Comparison of ENCODE assay signal across 13 mouse cellular contexts in the genomic region with DNA sequence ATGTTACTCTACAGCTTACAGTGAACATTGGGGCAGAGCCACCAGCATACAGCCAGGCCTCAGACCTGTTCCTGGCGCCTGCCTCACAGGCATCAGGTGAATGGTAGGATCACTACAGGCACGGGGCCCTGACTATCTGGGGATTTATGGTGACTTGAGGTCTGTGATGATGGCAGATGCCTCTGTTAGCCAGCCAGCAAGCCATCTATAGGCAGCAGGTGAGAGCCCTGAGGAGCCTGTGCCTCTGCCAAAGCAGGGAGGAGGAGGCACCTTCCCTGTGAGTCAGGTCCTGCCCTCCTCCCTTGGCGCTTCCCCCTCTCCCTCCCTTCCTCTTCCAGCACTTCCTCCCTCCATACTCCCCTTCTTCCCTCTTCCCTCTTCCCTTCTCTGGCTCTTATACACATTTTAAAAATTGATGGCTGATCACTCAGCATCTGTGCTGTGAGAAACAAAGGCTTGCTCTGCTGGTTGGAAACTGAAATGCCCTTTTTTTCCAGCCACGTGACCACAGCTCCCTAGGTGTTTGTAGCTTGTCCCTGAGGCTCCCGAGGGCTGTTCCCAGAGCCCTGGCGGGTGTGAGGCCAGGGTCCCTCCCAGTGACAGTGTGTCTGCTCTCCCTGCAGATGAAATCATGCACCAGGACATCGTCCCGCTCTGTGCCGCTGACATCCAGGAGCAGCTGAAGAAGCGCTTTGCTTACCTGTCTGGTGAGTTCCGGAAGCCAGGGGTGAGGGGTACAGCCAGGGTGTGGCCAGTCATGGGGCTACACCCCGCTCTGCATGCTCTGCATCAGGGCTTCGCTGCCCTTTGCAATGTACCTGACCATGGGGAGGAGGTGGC.
A peak's percentile ranks its signal among the peaks of the same experiment; 100 is the strongest.
DNase-seq lines count a peak whose midpoint lies in the region; ATAC-seq and TF ChIP-seq lines count a peak whose summit lies in the region.
"Had no signal": no experiment of that assay in that cellular context is flagged by ENCODE, and none has a peak within 500 bp of the region (broad histone marks: within the 10 kb centered on the region; RNA-seq: fewer than 3 reads in every experiment).

No protein-coding gene starts in this region.

- TF ChIP-seq CTCF in forebrain, postnatal 0 days (IDR thresholded peaks at IDR 0.05; ENCODE audit: low read depth): no peak

- no peaks in the 10 kb centered on the region for H3K9me3 ChIP-seq in forebrain, postnatal 0 days (ENCODE audit: low read length)
- no peaks in the 10 kb centered on the region for H3K9me3 ChIP-seq in forebrain, embryonic 12.5 days
- H3K9me3 ChIP-seq in embryonic facial prominence, embryonic 13.5 days: no peaks in the 10 kb centered on the region
- H3K9me3 ChIP-seq in midbrain, embryonic 12.5 days: no peaks in the 10 kb centered on the region
- H3K9me3 ChIP-seq: embryonic facial prominence, embryonic 12.5 days; heart, embryonic 10.5 days had no signal

- 0 out of 2 replicates have a peak, but pooled peaks cover 5% of the 10 kb centered on the region for H3K4me1 ChIP-seq in forebrain, postnatal 0 days (ENCODE audit: insufficient read depth)
- peaks cover 34% of the 10 kb centered on the region for H3K4me1 ChIP-seq in forebrain, embryonic 12.5 days
- H3K4me1 ChIP-seq in embryonic facial prominence, embryonic 13.5 days: peaks cover 4% of the 10 kb centered on the region; the same call in 1 of the 2 replicates
- H3K4me1 ChIP-seq in midbrain, embryonic 12.5 days: peaks cover 27% of the 10 kb centered on the region

- DNase-seq in forebrain, postnatal 0 days: no peak
- peak; percentile 78 for DNase-seq in cerebellum, adult 11 months
- DNase-seq in right cerebral cortex, postnatal 25 days: no peak
- DNase-seq in right cerebral cortex, postnatal 36 days (ENCODE audit: low spot score in 2 of 2): no peak
- DNase-seq in heart, postnatal 4 days: no peak
- DNase-seq: kidney, postnatal 10 days had no signal

- ATAC-seq in forebrain, postnatal 0 days: peak; percentile 54; the same call in 1 of the 2 replicates
- ATAC-seq in forebrain, embryonic 12.5 days (ENCODE audit: low FRiP score): no peak
- no peak for ATAC-seq in embryonic facial prominence, embryonic 13.5 days (ENCODE audit: insufficient number of reproducible peaks, insufficient read depth, low FRiP score, low TSS enrichment, low read depth)
- 0 out of 2 replicates have a peak, but pooled peaks have one; percentile 12 for ATAC-seq in midbrain, embryonic 12.5 days (ENCODE audit: low FRiP score, low read depth)
- ATAC-seq: activated CD4-positive, CD25-positive, alpha-beta regulatory T cell, adult 4 months; lung, postnatal 0 days had no signal

- WGBS in forebrain, postnatal 0 days: 72% methylated on average over 13 of the region's 13 CpGs
- 67% methylated on average over 12 of the region's 13 CpGs for WGBS in forebrain, embryonic 12.5 days
- WGBS in embryonic facial prominence, embryonic 13.5 days: 64% methylated on average over 13 of the region's 13 CpGs
- 68% methylated on average over 13 of the region's 13 CpGs for WGBS in midbrain, embryonic 12.5 days

- no peak overlapping the region for H3K4me2 ChIP-seq in forebrain, postnatal 0 days (ENCODE audit: low read depth)
- H3K4me2 ChIP-seq in forebrain, embryonic 12.5 days: no peak overlapping the region
- H3K4me2 ChIP-seq in embryonic facial prominence, embryonic 13.5 days: no peak overlapping the region
- H3K4me2 ChIP-seq in midbrain, embryonic 12.5 days (replicated peaks): no peak overlapping the region
- H3K4me2 ChIP-seq: embryonic facial prominence, embryonic 12.5 days had no signal

- no peaks in the 10 kb centered on the region for H3K27me3 ChIP-seq in forebrain, postnatal 0 days (ENCODE audit: insufficient read depth, low read length)
- no peaks in the 10 kb centered on the region for H3K27me3 ChIP-seq in forebrain, embryonic 12.5 days
- H3K27me3 ChIP-seq in embryonic facial prominence, embryonic 13.5 days: no peaks in the 10 kb centered on the region
- H3K27me3 ChIP-seq in midbrain, embryonic 12.5 days: no peaks in the 10 kb centered on the region
- H3K27me3 ChIP-seq: embryonic facial prominence, embryonic 12.5 days had no signal

- H3K36me3 ChIP-seq in forebrain, postnatal 0 days (ENCODE audit: insufficient read depth): peaks cover 30% of the 10 kb centered on the region
- peaks cover 23% of the 10 kb centered on the region for H3K36me3 ChIP-seq in forebrain, embryonic 12.5 days (replicated peaks)
- H3K36me3 ChIP-seq in embryonic facial prominence, embryonic 13.5 days: peaks cover 24% of the 10 kb centered on the region
- peaks cover 35% of the 10 kb centered on the region for H3K36me3 ChIP-seq in midbrain, embryonic 12.5 days
- H3K36me3 ChIP-seq: heart, embryonic 10.5 days had no signal

- no peak overlapping the region for H3K27ac ChIP-seq in forebrain, postnatal 0 days (ENCODE audit: low read depth, low read length)
- H3K27ac ChIP-seq in forebrain, embryonic 12.5 days: no peak overlapping the region
- H3K27ac ChIP-seq in embryonic facial prominence, embryonic 13.5 days: no peak overlapping the region
- 0 out of 2 replicates have a peak overlapping the region, but pooled peaks have one; percentile 20 for H3K27ac ChIP-seq in midbrain, embryonic 12.5 days (replicated peaks)
- H3K27ac ChIP-seq: embryonic facial prominence, embryonic 12.5 days; heart, embryonic 10.5 days had no signal

- no peak overlapping the region for H3K9ac ChIP-seq in forebrain, postnatal 0 days
- no peak overlapping the region for H3K9ac ChIP-seq in forebrain, embryonic 12.5 days
- H3K9ac ChIP-seq in embryonic facial prominence, embryonic 13.5 days: peak overlapping the region; percentile 37; the same call in 1 of the 2 replicates
- H3K9ac ChIP-seq in midbrain, embryonic 12.5 days (replicated peaks): no peak overlapping the region
- H3K9ac ChIP-seq: embryonic facial prominence, embryonic 12.5 days had no signal

- H3K4me3 ChIP-seq in forebrain, postnatal 0 days (ENCODE audit: low read depth, low read length): no peak overlapping the region
- H3K4me3 ChIP-seq in forebrain, embryonic 12.5 days (replicated peaks): no peak overlapping the region
- no peak overlapping the region for H3K4me3 ChIP-seq in embryonic facial prominence, embryonic 13.5 days
- H3K4me3 ChIP-seq in midbrain, embryonic 12.5 days: no peak overlapping the region
- H3K4me3 ChIP-seq: embryonic facial prominence, embryonic 12.5 days; heart, embryonic 10.5 days had no signal

Comparison
In these comparisons a context has a peak if more than half of its experiments do, and no peak if none do; other contexts are left out.
1. ATAC-seq: peak in forebrain, postnatal 0 days (single experiment) and midbrain, embryonic 12.5 days (single experiment); none in forebrain, embryonic 12.5 days (single experiment) and embryonic facial prominence, embryonic 13.5 days (single experiment).